Mouse (Mus musculus): ENCODE measurements around the gene Olfr355. TPM values are rescaled to one million over a fixed set of nuclear protein-coding genes. Genes with fewer than 3 reads are reported as not detected.

The Olfr355 gene
- not detected for polyA plus RNA-seq (2017; shearing (Covaris generic))

DNA sequence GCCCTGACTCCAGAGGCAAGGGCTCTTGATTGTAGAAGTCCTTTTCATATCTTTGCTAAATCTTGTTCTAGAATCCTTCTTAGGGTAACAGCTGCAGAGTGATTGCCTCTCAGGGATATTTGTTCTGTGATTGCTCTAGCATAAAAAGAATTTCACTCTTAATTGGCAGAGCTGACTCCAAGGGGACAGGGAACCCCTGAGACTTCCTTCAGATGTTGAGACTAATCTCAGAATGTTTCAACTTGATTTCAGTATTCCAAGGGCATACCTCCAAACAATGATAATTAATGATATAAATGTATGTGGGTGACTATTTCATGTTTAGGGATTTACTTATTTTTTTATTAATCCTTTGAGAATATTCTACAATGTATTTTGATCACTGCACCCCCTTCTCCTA, at the start of gene Olfr355:
TSS of gene Olfr355 (minus strand) at position 101 of the 400 bp plus-strand sequence.

DNA sequence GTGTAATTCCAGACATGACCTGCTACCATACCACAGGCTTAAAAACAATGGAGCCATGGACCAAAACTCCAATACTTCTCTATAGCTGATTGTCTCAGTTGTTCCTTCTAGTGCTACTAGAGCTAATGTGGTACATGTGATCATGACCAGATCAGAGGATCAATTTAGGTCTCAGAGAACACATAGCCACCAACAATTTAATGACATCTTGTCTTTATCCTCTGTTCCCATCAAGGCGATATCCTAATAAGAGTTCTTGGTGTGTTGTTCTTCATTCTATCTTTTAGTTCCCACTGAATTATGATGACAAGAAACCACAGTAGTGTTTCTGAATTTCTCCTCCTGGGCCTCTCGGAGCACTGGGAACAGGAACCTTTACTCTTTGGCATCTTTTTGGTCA, 8.1 kb upstream of the Olfr355 start, which contains the start of gene Olfr356:
TSS of gene Olfr356 (plus strand) at position 301 of the 400 bp plus-strand sequence.

DNA sequence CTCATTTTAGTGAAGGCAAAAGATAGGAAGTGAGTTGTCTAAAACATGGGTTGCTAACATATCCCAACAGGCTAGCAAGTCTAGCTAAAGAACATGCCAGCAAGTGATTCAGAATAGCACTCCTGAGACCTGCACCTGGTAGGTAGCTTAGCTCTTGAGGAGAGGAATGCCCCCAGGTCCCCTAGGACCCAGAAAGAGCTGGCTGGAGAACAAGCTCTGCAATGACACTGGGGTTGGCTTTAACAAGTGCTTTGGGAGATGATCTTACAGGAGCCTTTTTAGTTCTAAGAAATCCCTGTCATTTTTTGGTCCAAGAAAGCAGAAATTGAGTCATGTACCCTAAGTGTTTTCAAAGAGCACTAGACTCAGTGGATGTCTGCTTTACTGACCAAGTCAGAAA, 23.3 kb downstream of the Olfr355 start, which contains the start of gene Olfr354:
TSS of gene Olfr354 (plus strand) at position 301 of the 400 bp plus-strand sequence.

DNA sequence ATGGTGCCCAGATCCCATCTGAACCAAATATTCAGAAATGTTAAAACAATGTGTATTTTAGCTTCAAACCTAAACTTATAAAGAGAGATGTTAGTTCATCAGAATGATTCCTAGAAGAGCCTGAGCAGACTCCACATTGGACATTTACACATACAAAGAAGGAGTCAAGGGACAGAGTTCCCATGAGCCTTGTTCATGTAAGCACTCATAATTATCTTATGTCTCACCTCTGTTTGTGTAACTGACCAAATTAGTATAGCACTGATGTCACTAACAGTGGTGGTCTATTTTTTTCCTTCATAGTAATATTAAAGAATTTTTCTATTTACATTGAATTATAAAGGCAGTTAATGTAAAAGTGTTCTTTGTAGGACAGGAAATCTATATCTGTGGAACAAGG, 35.9 kb downstream of the Olfr355 start, which contains the start of gene Olfr353:
TSS of gene Olfr353 (minus strand) at position 101 of the 400 bp plus-strand sequence.

Other genes with a start within 250 kb of the Olfr355 start
- gene Olfr346, start 243.1 kb downstream of the Olfr355 start, polyA plus RNA-seq (2017; shearing (Covaris generic)) = not detected
- not detected for gene Olfr347, start 197.0 kb downstream of the Olfr355 start, polyA plus RNA-seq (2017; shearing (Covaris generic))
- not detected for gene Olfr348, start 144.6 kb downstream of the Olfr355 start, polyA plus RNA-seq (2017; shearing (Covaris generic))
- gene Olfr50, start 138.4 kb downstream of the Olfr355 start, polyA plus RNA-seq (2017; shearing (Covaris generic)) = not detected
- gene Olfr3, start 111.9 kb downstream of the Olfr355 start, polyA plus RNA-seq (2017; shearing (Covaris generic)) = not detected
- gene Olfr350, start 82.6 kb downstream of the Olfr355 start, polyA plus RNA-seq (2017; shearing (Covaris generic)) = not detected
- gene Olfr351, start 66.2 kb downstream of the Olfr355 start, polyA plus RNA-seq (2017; shearing (Covaris generic)) = not detected
- gene Olfr352, start 60.4 kb downstream of the Olfr355 start, polyA plus RNA-seq (2017; shearing (Covaris generic)) = not detected
- gene Olfr353, start 36.0 kb downstream of the Olfr355 start, polyA plus RNA-seq (2017; shearing (Covaris generic)) = not detected
- not detected for gene Olfr354, start 23.2 kb downstream of the Olfr355 start, polyA plus RNA-seq (2017; shearing (Covaris generic))
- gene Olfr356, start 8.2 kb upstream of the Olfr355 start, polyA plus RNA-seq (2017; shearing (Covaris generic)) = not detected
- not detected for gene Olfr357, start 64.9 kb upstream of the Olfr355 start, polyA plus RNA-seq (2017; shearing (Covaris generic))
- not detected for gene Olfr358, start 80.4 kb upstream of the Olfr355 start, polyA plus RNA-seq (2017; shearing (Covaris generic))
- gene Olfr360, start 136.8 kb upstream of the Olfr355 start, polyA plus RNA-seq (2017; shearing (Covaris generic)) = not detected
- gene Olfr361, start 160.4 kb upstream of the Olfr355 start, polyA plus RNA-seq (2017; shearing (Covaris generic)) = not detected
- gene Olfr362, start 189.0 kb upstream of the Olfr355 start, polyA plus RNA-seq (2017; shearing (Covaris generic)) = not detected
- not detected for gene Olfr364-ps1, start 210.4 kb upstream of the Olfr355 start, polyA plus RNA-seq (2017; shearing (Covaris generic))